Mouse (Mus musculus): ENCODE data around the gene Ncor2. TPM values are rescaled to one million over a fixed set of nuclear protein-coding genes. Genes with fewer than 3 reads are reported as not detected.
A peak's percentile ranks its signal among the peaks of the same experiment; 100 is the strongest.

Ncor2 gene
- total RNA-seq, 2 experiments from 2014 or later = 85.9 to 97.7 TPM

- no peak for DNase-seq
- intact Hi-C loops (cut with DNase I; ENCODE audit: low total_unique reads) = loop anchor here (10.0 kb wide), 1 partner anchor 148 kb away; no protein-coding TSS in a partner anchor
These were observed 61.8 kb downstream of the Ncor2 start for GRCm38 (mm10) chr5:125117238-125117637.

GRCm38 (mm10) chr5:125113029-125113428, 66.0 kb downstream of the Ncor2 start:
- no peak for DNase-seq
- intact Hi-C loops (cut with DNase I; ENCODE audit: low total_unique reads) = loop anchor here (10.0 kb wide), 1 partner anchor 152 kb away; no protein-coding TSS in a partner anchor

- intact Hi-C loops (cut with DNase I; ENCODE audit: low total_unique reads) = loop anchor here (10.0 kb wide), 1 partner anchor 152 kb away; no protein-coding TSS in a partner anchor
- DNase-seq = no peak
These were observed 66.4 kb downstream of the Ncor2 start for GRCm38 (mm10) chr5:125112588-125112987.

GRCm38 (mm10) chr5:125111137-125111536, 67.9 kb downstream of the Ncor2 start:
- DNase-seq = peak; percentile 88
- intact Hi-C loops (cut with DNase I; ENCODE audit: low total_unique reads) = loop anchor here (10.0 kb wide), 1 partner anchor 154 kb away; no protein-coding TSS in a partner anchor

GRCm38 (mm10) chr5:125110722-125111121, 68.3 kb downstream of the Ncor2 start:
- DNase-seq = no peak
- intact Hi-C loops (cut with DNase I; ENCODE audit: low total_unique reads) = loop anchor here (10.0 kb wide), 1 partner anchor 154 kb away; no protein-coding TSS in a partner anchor

GRCm38 (mm10) chr5:125110196-125110595, 68.8 kb downstream of the Ncor2 start:
- intact Hi-C loops (cut with DNase I; ENCODE audit: low total_unique reads) = loop anchor here (10.0 kb wide), 1 partner anchor 155 kb away; no protein-coding TSS in a partner anchor

GRCm38 (mm10) chr5:125107011-125107651, 71.9 kb downstream of the Ncor2 start:
- peak; percentile 69 for DNase-seq
- intact Hi-C loops (cut with DNase I; ENCODE audit: low total_unique reads) = loop anchor here (5.0 to 10.0 kb wide), 3 partner anchors 80 to 192 kb away; no protein-coding TSS in a partner anchor

More at GRCm38 (mm10) chr5:125110196-125110595, 68.8 kb downstream of the Ncor2 start:
- no peak for DNase-seq

GRCm38 (mm10) chr5:125106191-125106590, 72.8 kb downstream of the Ncor2 start:
- intact Hi-C loops (cut with DNase I; ENCODE audit: low total_unique reads) = loop anchor here (5.0 to 10.0 kb wide), 3 partner anchors 81 to 191 kb away; no protein-coding TSS in a partner anchor

GRCm38 (mm10) chr5:125104841-125105240, 74.2 kb downstream of the Ncor2 start:
- no peak for DNase-seq
- intact Hi-C loops (cut with DNase I; ENCODE audit: low total_unique reads) = loop anchor here (5.0 to 10.0 kb wide), 3 partner anchors 82 to 190 kb away; no protein-coding TSS in a partner anchor

More at GRCm38 (mm10) chr5:125106191-125106590, 72.8 kb downstream of the Ncor2 start:
- DNase-seq = peak; percentile 75

- intact Hi-C loops (cut with DNase I; ENCODE audit: low total_unique reads) = loop anchor here (10.0 kb wide), 2 partner anchors 159 to 189 kb away; no protein-coding TSS in a partner anchor
- DNase-seq = no peak
These were observed 75.6 kb downstream of the Ncor2 start for GRCm38 (mm10) chr5:125103396-125103795.

- no peak for DNase-seq
- intact Hi-C loops (cut with DNase I; ENCODE audit: low total_unique reads) = loop anchor here (10.0 kb wide), 2 partner anchors 158 to 188 kb away; no protein-coding TSS in a partner anchor
These were observed 76.1 kb downstream of the Ncor2 start for GRCm38 (mm10) chr5:125102907-125103306.

GRCm38 (mm10) chr5:125102352-125102751, 76.7 kb downstream of the Ncor2 start:
- intact Hi-C loops (cut with DNase I; ENCODE audit: low total_unique reads) = loop anchor here (10.0 kb wide), 2 partner anchors 158 to 188 kb away; no protein-coding TSS in a partner anchor
- DNase-seq = no peak

GRCm38 (mm10) chr5:125099785-125100350, 79.2 kb downstream of the Ncor2 start:
- no peak for DNase-seq
- intact Hi-C loops (cut with DNase I; ENCODE audit: low total_unique reads) = loop anchor here (10.0 kb wide), 2 partner anchors 155 to 185 kb away; no protein-coding TSS in a partner anchor

GRCm38 (mm10) chr5:125098692-125099091, 80.3 kb downstream of the Ncor2 start:
- intact Hi-C loops (cut with DNase I; ENCODE audit: low total_unique reads) = no loop called here

GRCm38 (mm10) chr5:125096368-125096767, 82.7 kb downstream of the Ncor2 start:
- no peak for DNase-seq
- intact Hi-C loops (cut with DNase I; ENCODE audit: low total_unique reads) = no loop called here

More at GRCm38 (mm10) chr5:125098692-125099091, 80.3 kb downstream of the Ncor2 start:
- no peak for DNase-seq

- DNase-seq = no peak
- intact Hi-C loops (cut with DNase I; ENCODE audit: low total_unique reads) = no loop called here
These were observed 83.4 kb downstream of the Ncor2 start for GRCm38 (mm10) chr5:125095525-125096175.

- intact Hi-C loops (cut with DNase I; ENCODE audit: low total_unique reads) = no loop called here
These were observed 85.2 kb downstream of the Ncor2 start for GRCm38 (mm10) chr5:125093795-125094194.

GRCm38 (mm10) chr5:125088076-125088475, 90.9 kb downstream of the Ncor2 start:
- no peak for DNase-seq
- intact Hi-C loops (cut with DNase I; ENCODE audit: low total_unique reads) = no loop called here

More at GRCm38 (mm10) chr5:125093795-125094194, 85.2 kb downstream of the Ncor2 start:
- no peak for DNase-seq

- intact Hi-C loops (cut with DNase I; ENCODE audit: low total_unique reads) = no loop called here
These were observed 93.9 kb downstream of the Ncor2 start for GRCm38 (mm10) chr5:125085097-125085617.

More at GRCm38 (mm10) chr5:125085097-125085617, 93.9 kb downstream of the Ncor2 start:
- no peak for DNase-seq

Data from gastrocnemius, postnatal 14 days (tissue).